Mouse (Mus musculus) heart, embryonic 14.5 days (tissue): ENCODE measurements at regions not wholly inside any gene's neighbourhood (a gene's known extent, or its start where the extent isn't known, plus 50 kb on each side); places are given as distances from the start of the nearest gene placed in this dataset.
A peak's percentile ranks its signal among the peaks of the same experiment; 100 is the strongest.

ENCODE experiments used
- ATAC-seq: fragments of 200-750 bp; cut with Nextera tagmentation; 2 replicates; pipeline ENCODE4 v1.8.0; 2017; ENCODE audit warnings: low read depth, moderate TSS enrichment; ENCODE audit not compliant: insufficient number of reproducible peaks, insufficient read depth, low FRiP score
- H3K27ac ChIP-seq, 2 experiments: fragments of 200-500 bp in 1 of 2; fragments of 300-500 bp in 1 of 2; sonication (generic) in 1 of 2; replicated peaks in 1 of 2; 2 replicates each; pipeline ENCODE4 v1.5.1; 2012 to 2014; ENCODE audit warnings: low read depth in 2 of 2, low read length in 2 of 2, control low read depth in 1 of 2, mild to moderate bottlenecking in 1 of 2, mixed read lengths in 1 of 2; ENCODE audit not compliant: control insufficient read depth in 1 of 2, insufficient read depth in 1 of 2
- H3K27me3 ChIP-seq: fragments of 300-500 bp; sonication (generic); 2 replicates; pipeline ENCODE4 v1.6.1; 2014; ENCODE audit warnings: mild to moderate bottlenecking, low read length, control low read depth; ENCODE audit not compliant: control insufficient read depth, insufficient read depth
- H3K36me3 ChIP-seq: fragments of 300-500 bp; sonication (generic); 2 replicates; pipeline ENCODE4 v1.6.1; 2014; ENCODE audit warnings: mild to moderate bottlenecking, control low read depth, low read length, mixed read lengths; ENCODE audit not compliant: control insufficient read depth, insufficient read depth
- H3K4me1 ChIP-seq, 2 experiments: fragments of 200-500 bp in 1 of 2; fragments of 300-500 bp in 1 of 2; sonication (generic) in 1 of 2; 2 replicates each; pipeline ENCODE4 v1.6.1; 2012 to 2014; ENCODE audit warnings: low read length in 2 of 2, control low read depth in 1 of 2, mixed read lengths in 1 of 2; ENCODE audit not compliant: control insufficient read depth in 2 of 2, insufficient read depth in 2 of 2
- H3K4me2 ChIP-seq: fragments of 300-500 bp; sonication (generic); 2 replicates; pipeline ENCODE4 v1.6.1; 2014; ENCODE audit warnings: mild to moderate bottlenecking, low read length
- H3K4me3 ChIP-seq, 2 experiments: fragments of 200-500 bp in 1 of 2; fragments of 300-500 bp in 1 of 2; sonication (generic) in 1 of 2; 2 replicates each; pipeline ENCODE4 v1.5.1; 2012 to 2014; ENCODE audit warnings: low read length in 2 of 2, mild to moderate bottlenecking in 2 of 2, control low read depth in 1 of 2, low read depth in 1 of 2, moderate library complexity in 1 of 2; ENCODE audit not compliant: control insufficient read depth in 1 of 2, insufficient read depth in 1 of 2
- H3K9ac ChIP-seq: fragments of 300-500 bp; sonication (generic); 2 replicates; pipeline ENCODE4 v1.6.1; 2014; ENCODE audit warnings: mild to moderate bottlenecking, low read length
- H3K9me3 ChIP-seq: fragments of 300-500 bp; sonication (generic); 2 replicates; pipeline ENCODE4 v1.6.1; 2016; ENCODE audit warnings: low read length, control low read depth; ENCODE audit not compliant: control insufficient read depth
- WGBS: fragments of 180-500 bp; shearing (Covaris S2); extraction: QIAGEN DNeasy Blood & Tissue Kit; methylation state at CpG from one replicate; pipeline ENCODE4 v1.1.7; 2014; 5-methylcytosine and 5-hydroxymethylcytosine counted together

DNA sequence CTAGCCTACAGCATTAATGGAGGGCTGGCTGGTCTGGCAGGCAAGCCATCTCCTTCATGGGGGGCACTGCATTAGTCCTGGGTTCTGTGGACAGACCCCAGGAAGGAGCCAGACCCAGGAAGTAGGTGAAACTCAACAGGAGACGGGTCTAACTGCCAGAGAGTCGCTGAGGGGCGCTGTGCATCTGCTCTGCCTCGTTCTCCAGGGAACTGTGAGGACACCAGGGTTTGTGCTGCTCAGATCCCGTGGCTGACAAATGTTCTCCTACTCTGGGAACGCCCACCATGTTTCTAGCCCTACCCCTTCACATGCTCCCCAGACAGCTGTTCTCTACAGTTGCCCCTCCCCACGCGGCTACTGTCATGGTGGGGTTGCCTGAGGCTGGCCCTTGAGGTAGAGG lies 67.7 kb upstream of the Gm26897 start:
- Histone ChIP-seq H3K4me3 (no peak overlapping the region), H3K36me3 (no peaks in the 10 kb centered on the region), H3K4me2 (no peak overlapping the region), H3K9ac (no peak overlapping the region), H3K4me1 (peaks cover 0 to 4% of the 10 kb centered on the region in 2 experiments; a peak in 1 of 4 replicates), H3K27me3 (peaks cover 19% of the 10 kb centered on the region; the same call in 1 of the 2 replicates), H3K27ac (no peak overlapping the region), H3K9me3 (no peaks in the 10 kb centered on the region; the same call in 1 of the 2 replicates)
- 54% methylated on average over 8 of the region's 8 CpGs for WGBS
- ATAC-seq: no peak

DNA sequence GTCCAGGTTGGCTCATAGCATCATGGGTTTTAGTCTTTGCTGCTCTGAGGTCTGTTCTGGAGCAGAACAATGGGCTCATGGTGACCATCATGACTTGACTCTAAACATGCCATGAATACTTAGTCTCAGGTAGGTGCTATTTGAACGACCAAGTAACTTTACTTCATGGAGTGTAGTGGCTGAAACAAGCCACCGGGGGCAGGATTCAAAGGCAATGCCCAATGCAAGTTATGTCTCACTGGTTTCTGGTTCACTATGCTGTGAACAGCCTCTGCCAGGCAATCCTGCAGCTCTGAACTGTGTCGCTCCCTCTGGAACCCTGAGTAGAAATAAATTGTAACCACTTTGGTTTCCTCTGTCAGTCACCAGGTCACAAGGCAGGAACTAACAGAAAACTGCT lies 65.8 kb upstream of the Gm26897 start:
- 73% methylated on average over 3 of the region's 3 CpGs for WGBS
- H3K4me2 ChIP-seq: no peak overlapping the region
- H3K4me3 ChIP-seq: no peak overlapping the region
- ATAC-seq: no peak
- H3K27ac ChIP-seq: no peak overlapping the region
- peaks cover 8 to 10% of the 10 kb centered on the region in 2 experiments for H3K4me1 ChIP-seq
- no peaks in the 10 kb centered on the region for H3K36me3 ChIP-seq
- H3K27me3 ChIP-seq: peaks cover 16% of the 10 kb centered on the region; the same call in 1 of the 2 replicates
- H3K9me3 ChIP-seq: no peaks in the 10 kb centered on the region; the same call in 1 of the 2 replicates
- no peak overlapping the region for H3K9ac ChIP-seq

DNA sequence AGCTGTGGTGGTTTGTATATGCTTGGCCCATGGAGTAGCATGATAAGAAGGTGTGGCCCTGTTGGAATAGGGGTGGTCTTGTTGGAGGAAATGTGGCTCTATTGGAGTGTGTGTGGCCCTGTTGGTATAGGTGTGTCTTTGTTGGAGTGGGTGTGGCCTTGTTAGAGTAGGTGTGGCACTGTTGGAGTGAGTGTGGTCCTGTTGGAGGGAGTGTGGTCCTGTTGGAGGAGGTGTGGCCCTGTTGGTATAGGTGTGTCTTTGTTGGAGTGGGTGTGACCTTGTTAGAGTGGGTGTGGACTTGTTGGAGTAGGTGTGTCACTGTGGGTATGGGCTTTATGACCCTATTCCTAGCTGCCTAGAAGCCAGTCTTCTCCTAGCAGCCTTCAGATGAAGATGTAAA lies 64.6 kb upstream of the Gm26897 start:
- Histone ChIP-seq H3K4me3 (no peak overlapping the region), H3K27ac (no peak overlapping the region), H3K4me2 (no peak overlapping the region), H3K36me3 (no peaks in the 10 kb centered on the region), H3K9me3 (no peaks in the 10 kb centered on the region; the same call in 1 of the 2 replicates), H3K4me1 (peaks cover 8 to 10% of the 10 kb centered on the region in 2 experiments), H3K9ac (no peak overlapping the region), H3K27me3 (peaks cover 5% of the 10 kb centered on the region; the same call in 1 of the 2 replicates)
- no peak for ATAC-seq

- H3K27ac ChIP-seq: 0 out of 4 replicates have a peak overlapping the region, but pooled peaks have one; percentile 4 to 10
- ATAC-seq: no peak
- 43% methylated on average over 6 of the region's 6 CpGs for WGBS
Observed at GRCm38 (mm10) chr5:111671762-111672161, 62.0 kb upstream of the Gm26897 start.

DNA sequence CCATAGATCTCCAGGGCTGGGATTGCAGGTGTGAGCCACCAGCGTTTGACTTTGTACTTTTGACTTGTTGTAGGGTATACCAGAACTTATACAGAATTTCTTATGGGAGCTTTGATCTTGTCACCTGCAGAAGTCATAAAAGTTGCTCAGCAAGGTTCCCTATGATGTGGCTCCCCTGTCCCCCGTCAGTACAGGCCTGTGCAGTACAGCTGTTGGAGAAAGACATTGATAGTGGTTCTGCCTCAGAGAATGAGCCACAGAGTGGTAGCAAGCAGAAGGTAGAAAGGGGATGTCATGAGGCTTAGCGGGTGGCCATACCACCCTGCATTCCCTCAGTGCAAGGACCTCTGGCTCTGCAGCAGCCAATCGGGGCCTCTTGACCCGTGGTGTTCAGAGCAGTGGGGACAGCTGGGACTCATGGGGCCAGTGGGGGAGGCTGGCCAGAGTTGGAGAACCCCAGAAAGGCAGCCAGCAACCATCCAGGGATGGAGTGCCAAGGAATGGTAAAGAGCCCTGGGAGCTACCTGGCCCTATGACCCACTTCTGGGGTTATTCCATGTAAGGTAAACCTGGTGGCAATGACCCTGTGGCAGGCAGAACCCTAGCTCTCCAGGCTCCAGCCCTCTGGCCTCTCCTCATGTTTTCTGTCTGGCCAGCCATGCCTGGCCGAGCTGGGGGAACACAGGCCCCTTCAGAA lies 58.6 kb upstream of the Gm26897 start:
- Histone ChIP-seq H3K9me3 (no peaks in the 10 kb centered on the region), H3K9ac (no peak overlapping the region; the same call in 1 of the 2 replicates), H3K4me1 (peaks cover 16 to 19% of the 10 kb centered on the region in 2 experiments), H3K36me3 (no peaks in the 10 kb centered on the region), H3K4me2 (no peak overlapping the region), H3K4me3 (no peak overlapping the region), H3K27ac (peak overlapping the region; percentile 68 to 73), H3K27me3 (no peaks in the 10 kb centered on the region; the same call in 1 of the 2 replicates)
- WGBS: 53% methylated on average over 6 of the region's 6 CpGs
- no peak for ATAC-seq

More at GRCm38 (mm10) chr5:111671762-111672161, 62.0 kb upstream of the Gm26897 start:
- no peak overlapping the region for H3K4me2 ChIP-seq
- H3K9me3 ChIP-seq: no peaks in the 10 kb centered on the region; the same call in 1 of the 2 replicates
- H3K4me1 ChIP-seq: peaks cover 16 to 19% of the 10 kb centered on the region in 2 experiments
- H3K9ac ChIP-seq: no peak overlapping the region
- 0 out of 2 replicates have a peak, but pooled peaks cover 2% of the 10 kb centered on the region for H3K27me3 ChIP-seq
- H3K36me3 ChIP-seq: no peaks in the 10 kb centered on the region
- no peak overlapping the region for H3K4me3 ChIP-seq

DNA sequence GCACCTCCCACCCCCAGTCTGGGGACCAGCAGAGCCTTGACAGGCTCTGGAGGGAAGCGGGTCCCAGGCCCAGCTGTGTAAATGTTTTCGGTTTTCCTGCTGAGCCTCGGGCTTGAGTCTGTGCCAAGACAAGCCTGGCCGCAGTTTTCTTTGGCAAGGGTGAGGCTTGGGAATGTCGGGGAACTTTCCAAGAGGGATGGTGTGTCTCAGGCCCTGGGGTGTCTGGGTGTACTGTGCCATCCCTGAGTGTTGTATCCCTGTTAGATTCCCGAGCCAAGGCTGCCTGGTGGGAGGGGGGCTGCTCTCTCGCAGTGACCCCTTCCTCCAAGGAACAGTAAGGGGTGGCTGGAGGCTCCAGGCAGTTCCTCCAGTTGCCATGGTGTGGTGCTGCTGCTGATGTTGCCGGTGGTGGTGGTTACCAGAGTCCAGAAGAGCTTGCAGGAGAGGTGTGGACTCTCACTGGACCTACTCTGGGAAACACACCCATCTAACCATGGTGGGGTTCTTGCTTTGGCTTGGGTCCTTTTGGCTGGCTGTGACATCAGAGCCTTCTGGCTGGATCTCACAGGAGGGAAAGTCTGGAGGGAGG lies 58.0 kb upstream of the Gm26897 start:
- WGBS: 9% methylated on average over 8 of the region's 8 CpGs
- Histone ChIP-seq H3K4me3 (no peak overlapping the region), H3K4me1 (peaks cover 16 to 19% of the 10 kb centered on the region in 2 experiments), H3K9ac (no peak overlapping the region; the same call in 1 of the 2 replicates), H3K4me2 (no peak overlapping the region), H3K27ac (peak overlapping the region; percentile 27 to 73; a peak in 2 of 4 replicates), H3K9me3 (no peaks in the 10 kb centered on the region), H3K36me3 (no peaks in the 10 kb centered on the region), H3K27me3 (no peaks in the 10 kb centered on the region; the same call in 1 of the 2 replicates)
- peak; percentile 85 for ATAC-seq

DNA sequence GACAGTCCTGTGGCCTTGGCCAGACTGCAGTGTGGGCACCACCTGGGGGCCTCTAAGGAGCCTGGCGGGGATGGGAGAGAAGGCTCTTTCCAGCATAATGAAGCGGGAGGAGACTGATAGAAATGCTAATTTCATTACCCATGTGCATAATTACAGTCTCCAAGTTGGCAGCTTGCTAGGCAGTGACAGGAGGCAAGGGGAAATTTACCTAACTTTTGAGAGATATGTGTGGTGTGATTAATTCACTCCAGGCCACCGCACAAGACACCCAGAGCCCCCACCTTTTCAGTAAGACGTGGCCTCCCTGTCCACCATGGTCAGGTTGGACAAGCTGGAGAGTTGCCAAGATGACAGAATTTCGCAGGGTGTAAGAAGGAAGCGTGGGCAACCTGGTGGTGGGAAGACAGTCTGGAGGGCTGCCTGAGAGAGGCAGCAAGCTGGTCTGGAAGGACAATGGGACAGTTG lies 55.8 kb upstream of the Gm26897 start:
- 53% methylated on average over 6 of the region's 6 CpGs for WGBS
- Histone ChIP-seq H3K9ac (no peak overlapping the region), H3K36me3 (no peaks in the 10 kb centered on the region), H3K4me2 (no peak overlapping the region), H3K4me3 (no peak overlapping the region), H3K27ac (no peak overlapping the region), H3K9me3 (no peaks in the 10 kb centered on the region), H3K4me1 (peaks cover 11 to 14% of the 10 kb centered on the region in 2 experiments), H3K27me3 (peaks cover 5% of the 10 kb centered on the region)
- ATAC-seq: no peak
